Mouse (Mus musculus) bone marrow, adult 2 months (tissue): ENCODE results near the gene Ddx17.

Experiments
- CTCF ChIP-seq: fragments of 200-500 bp; IDR thresholded peaks from 2 replicates; pipeline ENCODE4 v1.5.1; 2011; ENCODE audit warnings: low read length, control low read depth; ENCODE audit not compliant: control insufficient read depth, insufficient read depth
- POLR2A ChIP-seq: fragments of 200-500 bp; IDR thresholded peaks from 2 replicates; pipeline ENCODE4 v1.6.1; 2011; ENCODE audit warnings: low read depth, mild to moderate bottlenecking, control low read depth, low read length, borderline replicate concordance; ENCODE audit not compliant: control insufficient read depth

GRCm38 (mm10) chr15:79525979-79526768, 20.4 kb downstream of the Ddx17 start:
- TF ChIP-seq POLR2A: no peak
- no peak for TF ChIP-seq CTCF
